Mouse (Mus musculus): ENCODE measurements around the gene Acod1. TPM values are rescaled to one million over a fixed set of nuclear protein-coding genes. Genes with fewer than 3 reads are reported as not detected.
A peak's percentile ranks its signal among the peaks of the same experiment; 100 is the strongest.

The Acod1 gene
- under 1 TPM in 1 of 4 experiments, not detected in 3; 0.09 TPM for total RNA-seq (2022)

DNA sequence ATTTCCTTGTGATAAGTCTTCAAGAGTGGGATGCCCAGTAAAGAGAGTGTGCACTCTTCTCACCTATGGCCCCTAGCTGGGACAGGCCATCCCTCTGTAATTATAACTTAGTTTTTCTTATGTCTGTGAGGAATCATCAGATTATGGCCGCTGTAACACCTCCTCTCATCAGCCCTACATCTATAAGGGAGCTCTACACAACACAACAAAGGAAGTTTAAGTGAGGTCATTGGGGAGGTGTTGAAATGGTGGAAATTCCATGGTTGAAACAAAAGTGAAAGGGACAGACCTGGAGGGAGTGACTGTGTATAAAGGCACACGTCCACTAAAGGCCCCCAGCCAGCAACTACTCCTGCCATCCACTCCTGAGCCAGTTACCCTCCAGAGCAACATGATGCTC, at the start of gene Acod1:
Acod1 (plus strand) TSS at position 301 of the 400 bp plus-strand sequence.
- no peak for DNase-seq (ENCODE audit: low spot score)

DNA sequence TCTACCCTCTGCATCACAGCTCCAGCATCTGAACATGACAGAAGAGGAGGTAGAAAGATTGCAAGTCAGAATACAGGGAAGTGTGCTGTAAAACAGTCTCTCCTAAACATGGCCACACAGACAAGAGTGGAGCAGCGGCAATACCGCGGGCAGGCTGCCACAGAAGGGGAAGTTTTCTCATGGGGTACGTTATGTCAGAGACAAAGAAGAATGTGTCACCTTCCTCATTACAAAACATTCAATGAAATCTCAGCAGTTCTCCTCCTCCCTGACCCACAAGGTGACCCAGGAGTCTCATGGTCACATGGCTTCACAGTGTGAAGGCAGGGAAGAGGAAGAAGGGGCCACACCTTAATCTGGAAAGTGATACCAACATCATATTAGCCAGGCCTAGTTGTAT, 39.0 kb upstream of the Acod1 start:
- no peak for DNase-seq (ENCODE audit: low spot score)

DNA sequence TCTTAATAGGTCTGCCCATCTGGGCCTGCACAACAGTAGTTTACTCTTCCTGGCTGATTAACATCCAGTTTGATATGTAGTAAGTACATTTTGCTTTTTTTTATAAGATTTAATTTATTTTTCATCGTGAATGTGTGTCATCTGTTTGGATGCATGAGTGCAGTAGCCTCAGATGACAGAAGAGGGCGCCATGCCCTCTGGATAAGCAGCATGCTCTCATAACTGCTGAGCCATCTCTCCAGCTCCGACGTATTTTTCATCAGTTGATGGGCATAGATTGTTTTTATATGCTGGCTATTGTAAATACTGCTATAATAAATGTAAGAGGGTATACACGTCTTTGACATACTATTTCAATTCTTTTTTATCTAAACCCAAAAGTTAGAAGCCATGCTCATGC, 35.0 kb upstream of the Acod1 start:
- DNase-seq (ENCODE audit: low spot score): peak; percentile 19

DNA sequence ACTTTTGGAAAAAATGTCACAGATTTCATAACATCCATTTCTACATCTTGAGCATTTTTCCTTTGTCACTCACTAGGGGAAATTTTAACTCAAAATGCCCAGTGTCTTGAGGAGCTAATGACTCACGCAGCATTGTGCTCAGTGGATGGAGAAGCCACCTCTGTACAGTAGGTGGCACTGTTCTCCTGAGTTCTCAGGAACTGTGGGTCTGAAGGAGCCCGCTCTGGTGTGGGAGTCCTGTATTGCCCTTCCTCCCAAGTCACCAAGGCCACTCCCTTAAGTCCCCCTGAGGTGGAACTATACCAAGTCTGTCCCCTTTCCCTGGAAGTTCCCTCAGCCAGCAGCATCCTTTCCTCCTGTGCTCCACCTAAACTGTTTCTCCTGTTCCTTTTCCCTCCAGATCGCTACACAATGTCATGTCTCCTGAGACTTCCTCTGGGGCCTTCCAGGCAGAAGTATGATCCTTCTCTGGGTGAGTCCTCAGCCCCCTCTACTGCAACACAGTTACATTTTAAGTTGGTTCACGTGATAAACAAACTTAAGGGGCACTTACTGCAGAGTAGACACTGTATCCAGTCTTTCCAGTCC, 34.1 kb upstream of the Acod1 start:
- peak; percentile 59 for DNase-seq (ENCODE audit: low spot score)

DNA sequence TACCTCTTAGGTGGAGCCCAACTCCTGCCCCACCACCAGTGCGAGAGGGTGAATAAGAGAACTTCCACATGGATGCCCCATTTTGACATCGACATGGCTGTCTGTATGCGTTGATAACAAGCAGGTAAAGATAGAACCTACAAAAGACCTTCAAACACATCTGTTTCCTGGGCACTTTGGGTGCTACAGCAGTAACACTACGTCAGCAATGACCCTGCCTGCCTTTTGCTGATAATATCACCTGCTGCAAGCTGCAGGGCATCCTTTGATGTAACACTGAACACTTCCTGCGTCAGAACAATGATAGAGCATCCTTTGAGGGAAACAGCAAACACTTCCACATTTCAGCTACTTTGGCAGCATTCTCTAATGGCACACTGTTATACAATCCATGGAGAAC, 29.8 kb upstream of the Acod1 start:
- DNase-seq (ENCODE audit: low spot score): no peak

DNA sequence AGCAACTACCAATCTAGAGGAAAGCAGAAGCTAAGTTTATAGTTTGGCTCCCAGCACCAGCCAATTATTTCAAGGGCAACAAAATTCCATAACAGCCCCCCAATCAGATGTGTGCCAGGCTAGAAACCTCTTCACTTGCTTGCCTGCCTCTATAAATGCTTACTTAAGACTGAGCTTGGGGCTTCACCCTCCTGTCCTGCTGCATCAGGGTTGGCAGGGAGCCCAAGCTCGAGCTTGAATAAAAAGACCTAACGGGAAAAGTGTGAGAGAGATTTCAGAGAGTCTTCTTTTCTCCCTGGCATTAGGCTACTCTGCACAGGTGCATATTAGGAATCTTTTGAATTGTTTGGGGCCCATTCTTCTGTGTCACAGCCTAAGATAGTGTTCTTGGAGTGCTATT, 26.7 kb upstream of the Acod1 start:
- DNase-seq (ENCODE audit: low spot score): no peak

DNA sequence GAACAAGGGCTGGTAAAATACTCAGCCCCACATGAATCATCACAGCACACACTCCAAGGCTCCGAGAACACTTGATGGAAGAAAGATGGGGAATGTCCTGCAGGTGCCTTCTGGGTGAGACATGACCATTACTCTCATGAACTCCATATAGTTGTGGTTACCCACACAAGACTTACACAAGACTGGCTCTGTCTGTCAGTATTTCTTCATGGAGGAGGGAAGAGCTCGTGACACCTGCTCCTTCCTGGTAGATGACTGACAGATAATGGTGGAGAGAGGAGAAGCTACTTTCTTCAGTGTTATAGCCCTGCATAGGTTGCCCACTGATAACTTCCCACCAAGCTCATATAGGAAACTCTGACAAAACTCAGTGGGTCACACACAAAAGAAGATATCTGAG, 17.6 kb upstream of the Acod1 start:
- no peak for DNase-seq (ENCODE audit: low spot score)

DNA sequence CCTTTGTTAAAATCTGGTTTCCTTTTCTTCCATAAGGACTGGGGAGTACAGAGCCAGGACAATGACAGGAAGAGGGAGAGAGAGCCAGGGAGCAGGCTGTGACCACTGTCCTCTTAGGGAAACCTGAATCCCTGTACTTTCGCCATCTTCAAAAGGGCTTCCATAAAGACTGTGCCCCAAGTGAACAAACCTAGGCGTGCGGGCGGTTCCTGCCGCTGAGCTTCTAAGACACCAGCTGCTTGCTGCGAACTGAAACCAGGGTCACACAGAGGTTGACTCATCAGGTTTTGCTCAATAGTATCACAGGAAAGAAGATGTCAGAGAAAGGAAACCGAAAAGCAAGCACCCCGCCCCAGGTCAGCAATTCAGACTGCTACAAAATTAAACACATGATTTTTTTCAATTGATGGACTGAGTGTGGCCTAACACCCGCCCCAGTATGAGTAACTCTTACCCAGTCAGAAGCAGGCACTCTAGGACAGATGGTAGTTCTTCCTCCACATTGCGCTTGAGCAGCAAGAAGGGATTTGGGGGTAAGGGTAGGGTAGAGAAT, 13.4 kb upstream of the Acod1 start:
- peak; percentile 35 for DNase-seq (ENCODE audit: low spot score)

DNA sequence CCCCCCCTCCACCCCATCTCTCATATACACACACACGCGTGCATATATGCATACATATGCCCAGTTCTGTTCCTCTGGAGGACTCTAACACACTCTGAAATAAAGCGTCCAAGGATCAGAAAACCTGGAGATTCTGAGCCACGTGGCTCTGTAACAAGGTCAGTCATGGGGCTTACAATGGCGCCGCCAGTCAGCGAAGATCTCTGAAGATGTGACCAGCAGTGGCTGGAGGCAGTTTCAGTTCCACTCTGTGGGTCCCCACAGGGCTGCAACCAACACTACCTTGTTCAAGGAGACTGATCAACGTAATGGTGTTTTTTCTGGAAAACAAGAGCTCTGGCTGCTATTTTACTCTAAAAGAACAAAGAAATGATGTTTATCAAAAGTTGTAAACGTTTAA, 12.7 kb upstream of the Acod1 start:
- peak; percentile 9 for DNase-seq (ENCODE audit: low spot score)

DNA sequence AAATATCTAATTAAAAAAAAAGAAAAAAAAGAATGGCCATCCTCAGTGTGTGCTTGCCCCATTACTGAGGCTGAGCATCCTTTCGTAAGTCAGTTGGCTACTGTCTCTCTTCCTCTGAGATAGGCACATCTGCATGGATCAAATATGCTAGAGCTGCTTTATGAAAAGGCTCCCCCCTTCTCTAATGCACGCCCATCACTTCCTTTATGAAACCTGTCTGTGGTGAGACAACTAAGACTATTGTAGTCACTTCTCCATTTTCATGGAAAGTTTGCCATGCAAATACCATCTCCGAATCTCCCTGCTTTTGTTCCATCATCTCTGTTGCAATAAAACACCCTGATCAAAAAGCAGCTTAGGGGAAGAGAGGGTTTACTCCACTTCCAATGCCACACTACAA, 9.8 kb upstream of the Acod1 start:
- no peak for DNase-seq (ENCODE audit: low spot score)

DNA sequence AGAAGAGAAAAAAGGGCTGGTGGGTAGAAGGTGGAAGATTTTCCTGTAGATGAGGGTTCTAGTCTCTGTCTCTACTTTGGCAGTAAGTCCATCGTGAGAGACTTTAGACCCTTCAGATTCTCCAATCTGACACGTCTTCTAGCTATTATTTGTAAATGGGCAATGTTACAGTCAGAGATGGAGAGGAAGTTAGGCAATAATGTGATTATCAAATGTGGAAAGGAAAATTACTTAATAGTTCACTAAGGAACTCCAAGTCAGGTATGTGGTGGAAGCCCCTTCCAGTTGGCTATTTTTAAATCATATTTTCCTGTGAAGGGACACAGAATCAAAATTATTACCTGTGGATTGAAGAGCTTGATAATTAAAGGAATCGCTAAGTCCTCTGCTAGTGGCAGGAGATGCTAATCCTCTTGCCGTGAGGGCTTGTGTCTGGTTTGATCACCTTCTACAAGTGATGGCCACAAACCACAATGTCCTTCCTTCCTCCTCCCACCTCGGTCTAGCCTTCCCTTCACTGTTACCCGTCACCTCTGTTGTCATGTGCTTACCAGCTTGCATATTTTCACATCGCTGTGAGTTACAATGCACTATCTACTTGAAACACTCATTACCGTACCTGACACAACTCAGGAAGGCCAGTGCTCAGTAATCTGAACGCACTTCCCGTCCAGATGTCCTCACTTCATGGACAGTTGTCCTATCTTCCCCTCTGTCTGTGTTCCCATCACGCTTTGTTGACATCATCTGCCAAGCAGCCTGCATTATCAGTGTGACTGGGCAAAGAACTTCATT, 1.7 kb downstream of the Acod1 start:
- DNase-seq (ENCODE audit: low spot score): no peak

DNA sequence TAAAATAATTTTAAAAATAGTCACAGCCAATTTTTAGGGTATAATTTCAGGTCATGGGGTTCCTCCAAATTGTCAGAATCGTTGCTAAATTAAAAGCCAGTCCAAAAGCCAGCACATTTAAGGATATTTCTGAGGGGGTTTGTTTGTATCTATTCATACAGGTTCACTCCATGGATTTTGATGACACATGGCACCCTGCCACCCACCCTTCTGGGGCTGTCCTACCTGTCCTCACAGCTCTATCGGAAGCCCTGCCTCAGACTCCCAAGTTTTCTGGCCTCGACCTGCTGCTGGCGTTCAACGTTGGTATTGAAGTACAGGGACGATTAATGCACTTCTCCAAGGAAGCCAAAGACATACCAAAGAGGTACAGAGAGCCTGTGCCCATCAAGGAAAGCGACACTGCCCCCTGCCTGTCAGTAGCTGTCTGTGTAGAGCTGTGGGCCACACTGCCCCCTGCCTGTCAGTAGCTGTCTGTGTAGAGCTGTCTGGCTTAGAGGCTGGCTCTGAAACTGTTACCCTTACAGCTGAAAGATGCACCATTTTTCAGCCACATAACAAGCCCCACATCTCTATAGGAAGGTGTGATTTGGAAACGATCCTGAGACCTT, 4.5 kb downstream of the Acod1 start:
- DNase-seq (ENCODE audit: low spot score): peak; percentile 75

DNA sequence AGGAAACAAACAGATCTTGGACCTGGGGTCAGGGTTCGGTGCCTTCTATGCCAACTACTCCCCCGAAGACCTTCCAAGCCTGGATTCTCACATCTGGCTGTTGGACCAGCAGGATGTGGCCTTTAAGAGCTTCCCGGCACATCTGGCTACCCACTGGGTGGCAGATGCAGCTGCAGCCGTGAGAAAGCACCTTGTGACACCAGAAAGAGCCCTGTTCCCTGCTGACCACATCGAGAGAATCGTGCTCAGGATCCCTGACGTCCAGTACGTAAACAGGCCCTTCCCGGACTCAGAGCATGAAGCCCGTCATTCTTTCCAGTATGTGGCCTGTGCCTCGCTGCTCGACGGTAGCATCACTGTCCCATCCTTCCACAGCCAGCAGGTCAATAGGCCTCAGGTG, 8.0 kb downstream of the Acod1 start:
- DNase-seq (ENCODE audit: low spot score): no peak

DNA sequence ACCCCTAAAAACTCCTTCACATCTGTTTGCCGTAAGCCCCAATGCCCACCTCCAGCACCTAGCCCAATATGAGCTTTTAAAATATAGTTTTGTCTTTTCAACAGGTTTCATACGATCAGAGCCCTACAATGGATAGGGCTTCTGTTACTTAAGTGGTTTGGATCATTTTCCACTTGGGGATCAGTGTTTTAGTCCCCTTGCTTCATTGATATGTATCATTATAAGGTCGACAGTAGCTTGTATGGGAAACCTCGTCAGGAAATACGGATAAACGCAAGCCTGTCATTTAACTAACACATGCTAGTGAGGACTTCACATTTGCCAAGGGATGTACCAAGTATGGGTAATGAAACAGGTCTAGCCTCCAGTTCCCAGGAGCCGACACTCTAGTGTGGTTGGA, 9.8 kb downstream of the Acod1 start:
- DNase-seq (ENCODE audit: low spot score): no peak

DNA sequence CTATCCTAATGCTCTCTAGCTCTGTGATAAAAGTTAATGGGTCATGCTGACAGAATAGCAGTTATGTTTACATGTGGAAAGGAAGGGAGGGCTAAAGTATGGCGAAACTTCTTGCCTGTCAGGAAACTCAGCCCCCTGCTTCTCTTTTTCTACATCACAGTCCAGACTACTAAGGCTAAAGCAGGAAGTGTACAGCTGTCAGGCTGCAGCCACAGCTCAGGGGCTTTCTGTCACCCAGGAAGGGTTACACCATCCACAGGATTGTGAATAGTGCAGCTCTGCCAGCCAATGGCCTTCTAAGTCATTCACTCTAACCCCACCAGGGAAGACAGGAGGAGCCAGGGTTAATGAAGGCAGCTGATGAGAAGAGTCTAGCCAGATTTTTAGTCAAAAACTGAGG, 12.2 kb downstream of the Acod1 start:
- no peak for DNase-seq (ENCODE audit: low spot score)

DNA sequence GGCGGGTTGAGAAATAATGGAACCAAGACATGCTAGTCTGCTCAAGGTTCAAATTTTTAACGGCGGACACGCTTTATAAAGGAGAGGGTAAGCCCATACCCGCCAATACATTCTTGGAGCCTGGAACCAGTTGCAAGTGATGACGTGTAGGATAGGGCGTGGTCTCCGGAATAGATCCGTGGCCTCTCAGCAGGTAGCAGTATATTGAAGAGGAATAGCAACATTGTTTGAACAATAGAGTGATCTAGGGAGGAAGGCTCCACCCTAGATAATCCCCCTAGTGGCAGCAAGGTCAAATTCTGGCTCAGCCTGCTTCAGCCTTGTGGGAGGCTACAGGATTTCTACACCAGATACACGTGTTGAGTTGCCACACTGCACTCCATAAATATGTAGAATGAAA, 12.7 kb downstream of the Acod1 start:
- DNase-seq (ENCODE audit: low spot score): no peak

DNA sequence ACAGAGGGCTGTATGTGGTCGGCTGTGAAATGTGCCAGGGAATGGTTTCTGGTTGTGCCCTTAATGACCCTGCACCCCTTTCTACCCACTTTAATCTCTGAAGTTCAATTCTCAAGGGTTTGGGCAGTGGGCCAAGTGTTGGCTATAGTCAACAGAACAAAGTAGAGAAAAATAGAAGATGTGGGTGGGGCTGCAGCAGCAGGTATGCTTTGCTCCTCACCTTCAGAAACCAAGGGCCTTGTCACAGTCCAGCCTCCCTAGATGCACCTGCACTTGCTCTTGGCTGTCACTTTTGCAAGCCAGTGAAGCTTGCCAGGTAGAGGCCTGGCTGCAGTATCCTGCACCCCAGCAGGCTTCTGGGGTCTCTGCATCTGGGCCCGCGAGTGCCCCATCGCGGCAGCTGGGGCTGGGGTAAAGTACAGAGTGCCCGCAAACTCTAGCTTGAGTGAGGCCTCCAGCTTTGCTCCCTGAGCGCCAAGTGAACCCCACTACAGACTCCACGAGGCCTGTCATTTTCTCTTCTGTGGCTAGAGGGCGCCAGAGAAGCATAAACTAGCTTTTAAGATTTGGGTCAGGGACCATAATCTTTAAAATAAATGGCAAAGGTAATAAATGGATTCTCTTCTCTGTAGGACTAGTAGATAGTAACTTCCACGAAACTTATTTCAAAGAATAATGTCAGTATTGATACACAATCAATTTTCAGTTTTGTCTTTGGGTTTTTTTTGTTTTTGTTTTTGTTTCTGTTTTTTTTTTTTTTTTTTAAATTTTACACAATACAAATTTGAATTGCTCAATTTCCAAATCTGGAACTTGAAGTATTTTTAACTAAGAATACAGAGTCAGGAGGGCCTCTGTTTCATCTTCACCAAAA, 18.8 kb downstream of the Acod1 start:
- DNase-seq (ENCODE audit: low spot score): peak; percentile 77

DNA sequence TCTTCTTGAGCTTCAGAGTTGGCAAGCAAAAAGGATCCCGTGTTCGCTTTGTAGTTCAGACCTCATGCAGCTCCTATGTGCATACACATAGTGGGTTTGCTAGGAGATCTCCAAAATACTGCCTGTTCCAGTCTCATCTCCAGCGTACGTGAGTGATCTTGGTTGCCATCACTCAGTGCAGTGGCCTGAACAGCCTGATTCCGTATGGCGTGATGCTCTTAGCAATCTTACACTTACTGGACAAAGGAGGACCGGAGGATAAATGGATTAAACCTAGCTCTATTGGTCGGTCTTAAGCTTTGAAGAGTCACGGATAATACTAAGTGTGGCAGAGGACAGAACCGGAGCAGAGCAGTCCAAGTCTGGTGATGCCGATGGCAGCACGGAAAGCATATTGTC, 22.7 kb downstream of the Acod1 start:
- DNase-seq (ENCODE audit: low spot score): peak; percentile 13

DNA sequence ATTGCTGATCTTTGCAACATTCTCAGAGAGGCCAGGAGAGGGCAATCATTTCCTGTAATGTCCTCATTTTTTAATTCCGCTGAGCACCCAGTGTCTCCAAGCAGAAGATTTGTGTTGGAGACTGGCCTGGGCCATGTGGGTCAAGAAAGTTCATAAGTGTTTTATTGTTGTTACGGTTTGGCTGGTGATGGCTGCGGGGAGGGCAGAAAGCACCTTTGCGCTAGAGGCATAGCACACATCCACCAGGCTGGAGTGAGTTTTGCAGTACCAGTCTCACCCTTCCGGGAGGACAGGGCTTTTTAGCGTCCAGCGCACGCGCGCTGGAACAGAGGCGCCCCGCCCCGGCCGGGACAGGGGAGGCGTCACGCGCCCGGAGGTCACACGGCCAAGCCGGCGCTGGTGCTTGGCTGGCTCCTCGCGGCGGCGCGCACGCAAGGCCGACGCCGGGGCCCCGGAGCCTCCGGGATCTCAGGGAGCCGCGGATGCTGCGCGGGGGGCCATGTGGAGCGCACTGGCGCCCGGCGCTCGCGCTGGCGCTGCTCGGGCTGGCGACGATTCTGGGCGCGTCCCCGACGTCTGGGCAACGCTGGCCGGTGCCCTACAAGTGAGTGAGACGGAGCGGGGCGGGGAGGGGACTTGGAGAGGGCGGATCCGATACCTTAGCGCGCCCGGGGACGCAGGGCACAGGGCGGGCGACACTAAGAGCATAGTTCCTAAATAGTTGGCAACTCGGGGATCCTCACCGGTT, 23.3 kb downstream of the Acod1 start, which contains the start of gene Cln5:
Cln5 (plus strand) TSS at position 353 of the 748 bp plus-strand sequence.
- peak; percentile 94 for DNase-seq (ENCODE audit: low spot score)

DNA sequence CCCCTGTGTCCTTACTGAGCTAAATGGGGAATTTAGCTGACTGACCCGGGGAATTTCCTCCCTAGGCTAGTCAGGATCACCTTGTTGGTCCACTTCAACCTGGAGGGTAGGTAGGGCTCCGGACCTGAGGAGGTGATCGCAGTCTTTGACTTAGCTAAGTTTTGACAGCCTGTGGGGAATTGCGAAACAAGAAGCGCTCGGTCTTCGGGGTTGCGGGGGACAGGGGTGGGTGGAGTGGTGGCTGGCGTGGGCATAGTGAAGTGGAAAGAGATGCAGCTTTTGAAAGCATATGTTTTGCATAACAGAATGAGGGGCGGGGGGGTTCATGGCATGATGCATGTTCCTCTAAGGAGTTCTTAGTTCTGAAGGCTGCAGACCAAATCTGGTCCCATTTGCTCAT, 24.0 kb downstream of the Acod1 start:
- no peak for DNase-seq (ENCODE audit: low spot score)

DNA sequence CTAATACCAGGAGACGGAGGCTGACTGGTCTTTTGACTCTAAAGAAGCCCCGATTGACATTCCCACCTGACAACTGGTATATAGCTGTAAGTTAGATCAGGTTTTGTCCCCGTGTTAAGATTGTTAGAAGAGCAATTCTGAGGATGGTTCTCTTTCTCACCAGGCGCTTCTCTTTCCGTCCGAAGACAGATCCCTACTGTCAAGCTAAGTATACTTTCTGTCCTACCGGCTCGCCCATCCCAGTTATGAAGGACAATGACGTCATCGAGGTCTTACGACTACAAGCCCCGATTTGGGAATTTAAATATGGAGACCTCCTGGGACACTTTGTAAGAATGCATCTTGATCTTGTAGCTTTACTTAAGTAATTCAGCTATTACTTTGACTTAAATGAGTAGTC, 24.7 kb downstream of the Acod1 start:
- DNase-seq (ENCODE audit: low spot score): no peak

Measured in heart, adult 8-10 months (tissue).